Mouse (Mus musculus): Measurements from ENCODE around the gene Utrn. TPM values are rescaled to one million over a fixed set of nuclear protein-coding genes. Genes with fewer than 3 reads are reported as not detected.

Gene Utrn
- polyA plus RNA-seq, 1 experiment from 2014 or later = 67.0 TPM

DNA sequence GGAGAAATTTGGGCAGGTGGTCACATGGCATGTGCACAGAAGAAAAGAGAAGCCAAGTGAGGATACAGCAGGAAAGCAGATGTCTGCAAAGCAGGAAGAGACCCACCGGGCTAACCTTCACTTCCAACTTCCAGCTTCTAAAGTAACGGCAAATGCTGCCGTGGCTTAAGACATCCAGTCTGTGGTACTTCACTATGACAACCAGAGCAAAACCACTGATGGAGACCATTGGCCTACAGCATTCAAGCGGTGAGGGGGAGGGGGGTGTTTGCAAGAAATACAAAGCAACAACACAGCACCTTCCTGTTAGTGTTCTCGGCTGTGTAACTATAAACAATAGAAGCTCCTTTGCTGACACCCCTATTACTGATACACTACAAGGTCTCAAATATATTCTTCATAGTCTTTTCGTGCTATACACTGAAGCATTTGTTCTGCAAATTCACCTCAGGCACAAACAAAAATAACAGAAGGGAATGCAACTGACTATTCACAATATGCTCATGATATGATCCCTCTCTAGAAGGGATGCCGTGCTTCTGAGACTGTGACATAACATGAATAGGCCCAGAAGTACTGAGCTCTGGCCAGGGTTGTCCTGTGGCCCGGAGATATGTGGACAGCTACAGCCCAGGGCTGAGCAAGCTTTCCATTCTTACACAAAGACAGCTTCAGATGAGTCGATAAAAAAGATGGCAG lies 530.0 kb downstream of the Utrn start:
- Histone ChIP-seq H3K27me3 (ENCODE audit: control insufficient read depth, insufficient read depth, low read length) (no peaks in the 10 kb centered on the region), H3K27ac (replicated peaks in 1 of 2; ENCODE audit: control insufficient read depth in 1 of 2, insufficient read depth in 1 of 2, low read depth in 2 of 2, low read length in 2 of 2) (no peak overlapping the region), H3K9me3 (ENCODE audit: control insufficient read depth, low read length) (no peaks in the 10 kb centered on the region), H3K4me2 (ENCODE audit: low read length) (no peak overlapping the region), H3K4me3 (ENCODE audit: control insufficient read depth in 1 of 2, insufficient read depth in 1 of 2, low read depth in 1 of 2, low read length in 2 of 2) (no peak overlapping the region), H3K4me1 (ENCODE audit: control insufficient read depth in 2 of 2, insufficient read depth in 2 of 2, low read length in 2 of 2) (no peaks in the 10 kb centered on the region), H3K9ac (ENCODE audit: low read length) (no peak overlapping the region), H3K36me3 (ENCODE audit: control insufficient read depth, insufficient read depth, low read length) (no peaks in the 10 kb centered on the region)
- WGBS = 81% methylated on average over 9 of the region's 9 CpGs
- no peak for ATAC-seq (ENCODE audit: insufficient number of reproducible peaks, insufficient read depth, low FRiP score, low read depth)

Other genes with a start within 250 kb of the Utrn start
- gene Stx11, start 94.9 kb upstream of the Utrn start, polyA plus RNA-seq (2014; fragmentation: Nextera tagmentation; extraction: Ambion mirVana) = 6.6 and 7.6 TPM in 2 replicates
- gene Sf3b5, start 136.0 kb upstream of the Utrn start, polyA plus RNA-seq (2014; fragmentation: Nextera tagmentation; extraction: Ambion mirVana) = 31.6 and 32.8 TPM in 2 replicates
- gene Plagl1, start 191.1 kb upstream of the Utrn start, polyA plus RNA-seq (2014; fragmentation: Nextera tagmentation; extraction: Ambion mirVana) = 279 and 282 TPM in 2 replicates

All from heart, embryonic 14.5 days (tissue).